Mouse (Mus musculus): ENCODE data around the gene Card11.

DNA sequence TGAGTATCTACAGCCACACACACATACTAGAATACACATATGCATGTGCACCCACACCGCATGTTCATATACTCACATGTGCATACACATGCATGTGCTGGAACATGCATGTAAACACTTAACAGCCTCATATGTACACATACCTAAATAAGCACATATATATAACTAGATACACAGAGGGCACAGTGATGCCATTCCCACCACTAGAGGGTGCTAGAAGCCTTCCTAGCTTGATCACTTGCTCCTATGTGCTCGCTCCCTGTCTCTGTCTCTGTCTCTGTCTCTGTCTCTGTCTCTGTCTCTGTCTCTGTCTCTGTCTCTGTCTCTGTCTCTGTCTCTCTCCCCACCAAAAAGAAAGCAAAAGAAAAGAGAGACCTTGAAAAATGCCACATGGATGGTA is 131.3 kb downstream of the Card11 start:
- TF ChIP-seq GATA1 (IDR thresholded peaks at IDR 0.05; ENCODE audit: borderline replicate concordance, low read length) (no peak), FLI1 (IDR thresholded peaks at IDR 0.05; ENCODE audit: low read length) (no peak)
